Mouse (Mus musculus): Measurements from ENCODE around the gene Cbl. TPM values are rescaled to one million over a fixed set of nuclear protein-coding genes. Genes with fewer than 3 reads are reported as not detected.

Cbl gene
- polyA plus RNA-seq, 1 experiment from 2014 or later: 21.9 TPM

GRCm38 (mm10) chr9:44240399-44240798, 6.5 kb upstream of the Cbl start, which contains the start of gene Ccdc153:
Ccdc153 (plus strand) TSS chr9:44240676.
- Histone ChIP-seq H3K4me3 (ENCODE audit: low read depth, low read length) (no peak within 1 kb of the TSS), H3K9ac (no peak within 1 kb of the TSS), H3K27me3 (ENCODE audit: insufficient read depth, low read length) (no peaks in the 10 kb centered on the region), H3K27ac (ENCODE audit: low read depth) (no peak within 1 kb of the TSS), H3K4me1 (ENCODE audit: insufficient read depth) (no peaks in the 10 kb centered on the region), H3K9me3 (ENCODE audit: low read depth, low read length) (no peaks in the 10 kb centered on the region), H3K4me2 (no peak within 1 kb of the TSS), H3K36me3 (ENCODE audit: insufficient read depth) (no peaks in the 10 kb centered on the region)
- 48% methylated on average over 2 of the region's 2 CpGs for WGBS
- no peak for TF ChIP-seq CTCF (IDR thresholded peaks at IDR 0.05; ENCODE audit: low read depth)
- DNase-seq (no peak), ATAC-seq (ENCODE audit: insufficient read depth) (no peak; the same call in 1 of the 2 replicates)

GRCm38 (mm10) chr9:44239447-44239846, 5.6 kb upstream of the Cbl start:
- no peak for ATAC-seq (ENCODE audit: insufficient read depth)
- peak; percentile 80 for TF ChIP-seq CTCF (IDR thresholded peaks at IDR 0.05; ENCODE audit: low read depth)

GRCm38 (mm10) chr9:44238501-44239190, 4.8 kb upstream of the Cbl start:
- Histone ChIP-seq H3K27me3 (ENCODE audit: insufficient read depth, low read length) (no peaks in the 10 kb centered on the region), H3K4me1 (ENCODE audit: insufficient read depth) (no peaks in the 10 kb centered on the region), H3K4me2 (no peak overlapping the region), H3K27ac (ENCODE audit: low read depth) (no peak overlapping the region), H3K9me3 (ENCODE audit: low read depth, low read length) (no peaks in the 10 kb centered on the region), H3K36me3 (ENCODE audit: insufficient read depth) (no peaks in the 10 kb centered on the region), H3K9ac (no peak overlapping the region), H3K4me3 (ENCODE audit: low read depth, low read length) (no peak overlapping the region)
- WGBS: 75% methylated on average over 17 of the region's 17 CpGs
- no peak for TF ChIP-seq CTCF (IDR thresholded peaks at IDR 0.05; ENCODE audit: low read depth)
- ATAC-seq (ENCODE audit: insufficient read depth) (no peak), DNase-seq (no peak)

More at GRCm38 (mm10) chr9:44239447-44239846, 5.6 kb upstream of the Cbl start:
- Histone ChIP-seq H3K36me3 (ENCODE audit: insufficient read depth) (no peaks in the 10 kb centered on the region), H3K9ac (no peak overlapping the region), H3K9me3 (ENCODE audit: low read depth, low read length) (no peaks in the 10 kb centered on the region), H3K4me2 (no peak overlapping the region), H3K27me3 (ENCODE audit: insufficient read depth, low read length) (no peaks in the 10 kb centered on the region), H3K27ac (ENCODE audit: low read depth) (no peak overlapping the region), H3K4me3 (ENCODE audit: low read depth, low read length) (no peak overlapping the region), H3K4me1 (ENCODE audit: insufficient read depth) (no peaks in the 10 kb centered on the region)
- peak; percentile 89 for DNase-seq
- whole genome bisulfite sequencing: 7% methylated on average over 5 of the region's 5 CpGs

- TF ChIP-seq CTCF (IDR thresholded peaks at IDR 0.05; ENCODE audit: low read depth): no peak
- Histone ChIP-seq H3K4me2 (no peak overlapping the region), H3K27me3 (ENCODE audit: insufficient read depth, low read length) (no peaks in the 10 kb centered on the region), H3K27ac (ENCODE audit: low read depth) (no peak overlapping the region), H3K9me3 (ENCODE audit: low read depth, low read length) (no peaks in the 10 kb centered on the region), H3K4me3 (ENCODE audit: low read depth, low read length) (no peak overlapping the region), H3K4me1 (ENCODE audit: insufficient read depth) (0 out of 2 replicates have a peak, but pooled peaks cover 4% of the 10 kb centered on the region), H3K36me3 (ENCODE audit: insufficient read depth) (no peaks in the 10 kb centered on the region), H3K9ac (no peak overlapping the region)
- DNase-seq (no peak), ATAC-seq (ENCODE audit: insufficient read depth) (no peak)
- WGBS: 61% methylated on average over 4 of the region's 4 CpGs
Observed at GRCm38 (mm10) chr9:44237128-44237527, 3.3 kb upstream of the Cbl start.

GRCm38 (mm10) chr9:44236601-44237000, 2.8 kb upstream of the Cbl start:
- ATAC-seq (ENCODE audit: insufficient read depth): no peak
- H3K4me2 ChIP-seq: no peak overlapping the region
- WGBS: 54% methylated on average over 4 of the region's 4 CpGs
- H3K4me1 ChIP-seq (ENCODE audit: insufficient read depth): 0 out of 2 replicates have a peak, but pooled peaks cover 4% of the 10 kb centered on the region
- no peaks in the 10 kb centered on the region for H3K9me3 ChIP-seq (ENCODE audit: low read depth, low read length)
- H3K9ac ChIP-seq: no peak overlapping the region; the same call in 1 of the 2 replicates
- no peak overlapping the region for H3K4me3 ChIP-seq (ENCODE audit: low read depth, low read length)
- H3K27ac ChIP-seq (ENCODE audit: low read depth): no peak overlapping the region
- H3K27me3 ChIP-seq (ENCODE audit: insufficient read depth, low read length): no peaks in the 10 kb centered on the region
- no peak for TF ChIP-seq CTCF (IDR thresholded peaks at IDR 0.05; ENCODE audit: low read depth)
- H3K36me3 ChIP-seq (ENCODE audit: insufficient read depth): no peaks in the 10 kb centered on the region
- DNase-seq: no peak

GRCm38 (mm10) chr9:44234479-44235427, 904 bp upstream of the Cbl start:
- 0 out of 2 replicates have a peak, but pooled peaks cover 4% of the 10 kb centered on the region for H3K4me1 ChIP-seq (ENCODE audit: insufficient read depth)
- ATAC-seq (ENCODE audit: insufficient read depth): peak; percentile 47; the same call in 1 of the 2 replicates
- 18% methylated on average over 19 of the region's 19 CpGs for WGBS
- no peaks in the 10 kb centered on the region for H3K36me3 ChIP-seq (ENCODE audit: insufficient read depth)
- no peaks in the 10 kb centered on the region for H3K9me3 ChIP-seq (ENCODE audit: low read depth, low read length)
- no peaks in the 10 kb centered on the region for H3K27me3 ChIP-seq (ENCODE audit: insufficient read depth, low read length)
- peak overlapping the region; percentile 88 for H3K4me3 ChIP-seq (ENCODE audit: low read depth, low read length)
- DNase-seq: peak; percentile 81
- H3K4me2 ChIP-seq: peak overlapping the region; percentile 77
- no peak for TF ChIP-seq CTCF (IDR thresholded peaks at IDR 0.05; ENCODE audit: low read depth)
- peak overlapping the region; percentile 68 for H3K27ac ChIP-seq (ENCODE audit: low read depth)
- H3K9ac ChIP-seq: peak overlapping the region; percentile 27; the same call in 1 of the 2 replicates

Measured in lung, embryonic 14.5 days (tissue).